Mouse (Mus musculus): ENCODE measurements around the gene Brwd1. TPM values are rescaled to one million over a fixed set of nuclear protein-coding genes. Genes with fewer than 3 reads are reported as not detected.

The Brwd1 gene
- polyA plus RNA-seq, 1 experiment from 2014 or later = 17.6 TPM

Other genes starting within 250 kb of the Brwd1 start
- gene Psmg1, start 91.6 kb downstream of the Brwd1 start, polyA plus RNA-seq (2018) = 11.0 to 27.9 TPM (median 11.5 TPM) in 3 replicates
- gene Hmgn1, start 45.2 kb upstream of the Brwd1 start, polyA plus RNA-seq (2018) = 52.6 to 143 TPM (median 72.6 TPM) in 3 replicates
- gene Wrb, start 62.9 kb upstream of the Brwd1 start, polyA plus RNA-seq (2018) = 6.9 to 14.8 TPM (median 7.2 TPM) in 3 replicates
- not detected in 3 replicates for gene Lca5l, start 109.7 kb upstream of the Brwd1 start, polyA plus RNA-seq (2018)
- gene Sh3bgr, start 117.9 kb upstream of the Brwd1 start, polyA plus RNA-seq (2018) = not detected in 3 replicates
- 0.07 TPM in 1 of 3 replicates, not detected in the others for gene B3galt5, start 153.3 kb upstream of the Brwd1 start, polyA plus RNA-seq (2018)

Data from macrophage (primary cell).